In genomic region chr11:117356937-117357336, GRCm38 (mm10) we compare ENCODE assay signal across 1 mouse cellular context.
TF ChIP-seq lines count a peak whose summit lies in the region.

No protein-coding gene starts in this region.

TF ChIP-seq in CH12.LX, 34 proteins besides CTCF, POLR2A, EP300 and RAD21 (continued from another document):
- no peak for TF ChIP-seq KAT2A (IDR thresholded peaks at IDR 0.05; ENCODE audit: insufficient replicate concordance, low read length)
- no peak for TF ChIP-seq ZMIZ1 (IDR thresholded peaks at IDR 0.05; ENCODE audit: low read depth, low read length)
